Mouse (Mus musculus): ENCODE data around the gene Myog. TPM values are rescaled to one million over a fixed set of nuclear protein-coding genes. Genes with fewer than 3 reads are reported as not detected.
A peak's percentile ranks its signal among the peaks of the same experiment; 100 is the strongest.

Gene Myog
- polyA plus RNA-seq, 1 experiment from 2014 or later: 4.4 TPM

GRCm38 (mm10) chr1:134336958-134337710 lies 47.3 kb downstream of the Myog start:
- H3K4me1 ChIP-seq (ENCODE audit: control insufficient read depth, low read depth, low read length): no peaks in the 10 kb centered on the region
- no peaks in the 10 kb centered on the region; the same call in 1 of the 2 replicates for H3K27me3 ChIP-seq (ENCODE audit: control insufficient read depth, insufficient read depth, low read depth, low read length)
- H3K27ac ChIP-seq (ENCODE audit: low read length): no peak overlapping the region
- H3K9me3 ChIP-seq (replicated peaks; ENCODE audit: control insufficient read depth, low read length): no peaks in the 10 kb centered on the region
- no peak for ATAC-seq (ENCODE audit: low read depth)
- no peak overlapping the region for H3K9ac ChIP-seq (ENCODE audit: low read depth, low read length)
- H3K36me3 ChIP-seq (ENCODE audit: control insufficient read depth, insufficient read depth): no peaks in the 10 kb centered on the region
- no peak overlapping the region for H3K4me3 ChIP-seq (ENCODE audit: low read depth, low read length)
- WGBS (ENCODE audit: insufficient replicate concordance): 61% methylated on average over 11 of the region's 11 CpGs
- no peak overlapping the region for H3K4me2 ChIP-seq (ENCODE audit: low read depth, low read length)

GRCm38 (mm10) chr1:134339162-134339561 lies 49.4 kb downstream of the Myog start:
- no peak overlapping the region for H3K4me3 ChIP-seq (ENCODE audit: low read depth, low read length)
- H3K9ac ChIP-seq (ENCODE audit: low read depth, low read length): no peak overlapping the region
- H3K9me3 ChIP-seq (replicated peaks; ENCODE audit: control insufficient read depth, low read length): no peaks in the 10 kb centered on the region
- H3K4me2 ChIP-seq (ENCODE audit: low read depth, low read length): no peak overlapping the region
- peaks cover 4% of the 10 kb centered on the region; the same call in 1 of the 2 replicates for H3K27me3 ChIP-seq (ENCODE audit: control insufficient read depth, insufficient read depth, low read depth, low read length)
- no peaks in the 10 kb centered on the region for H3K36me3 ChIP-seq (ENCODE audit: control insufficient read depth, insufficient read depth)
- ATAC-seq (ENCODE audit: low read depth): no peak
- WGBS (ENCODE audit: insufficient replicate concordance): 80% methylated on average over 7 of the region's 7 CpGs
- H3K27ac ChIP-seq (ENCODE audit: low read length): no peak overlapping the region
- peaks cover under 1% of the 10 kb centered on the region for H3K4me1 ChIP-seq (ENCODE audit: control insufficient read depth, low read depth, low read length)

GRCm38 (mm10) chr1:134339757-134340619 lies 50.2 kb downstream of the Myog start:
- H3K36me3 ChIP-seq (ENCODE audit: control insufficient read depth, insufficient read depth): no peaks in the 10 kb centered on the region
- ATAC-seq (ENCODE audit: low read depth): peak; percentile 42; the same call in 1 of the 2 replicates
- WGBS (ENCODE audit: insufficient replicate concordance): 82% methylated on average over 18 of the region's 18 CpGs

DNA sequence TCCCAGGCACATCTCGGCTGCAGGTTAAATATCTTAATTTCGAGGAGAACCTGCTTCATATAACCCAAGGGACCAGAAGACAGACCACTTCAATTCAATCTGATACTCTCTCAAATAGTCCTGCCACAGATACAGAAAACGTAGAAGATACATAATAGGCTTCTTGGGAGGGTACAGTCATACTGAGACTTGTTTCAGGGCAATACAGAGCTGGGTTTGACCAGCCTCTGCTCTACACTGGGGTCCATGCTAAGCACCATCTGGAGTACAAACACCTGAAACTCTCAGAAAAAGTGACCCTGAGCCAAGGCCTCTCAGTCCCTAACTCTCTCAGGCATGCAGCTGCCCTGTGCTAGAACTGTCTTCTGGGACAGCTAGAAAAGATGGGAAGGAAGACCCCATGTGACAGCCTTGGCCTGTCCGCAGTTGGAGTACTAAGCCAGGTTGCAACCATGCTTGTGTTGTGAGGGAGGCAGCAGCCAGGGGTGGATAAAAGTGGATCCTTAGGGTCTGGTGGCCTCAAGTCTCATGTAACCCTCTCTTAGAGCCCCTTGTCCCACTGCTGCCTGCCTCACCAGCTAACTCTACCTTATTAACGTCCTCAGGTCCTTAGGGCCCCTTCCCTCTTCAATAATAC lies 52.0 kb downstream of the Myog start:
- 0 out of 2 replicates have a peak, but pooled peaks cover 7% of the 10 kb centered on the region for H3K36me3 ChIP-seq (ENCODE audit: control insufficient read depth, insufficient read depth)
- WGBS (ENCODE audit: insufficient replicate concordance): 59% methylated on average over 5 of the region's 5 CpGs

More at GRCm38 (mm10) chr1:134339757-134340619, 50.2 kb downstream of the Myog start:
- H3K9ac ChIP-seq (ENCODE audit: low read depth, low read length): no peak overlapping the region
- no peak overlapping the region for H3K4me2 ChIP-seq (ENCODE audit: low read depth, low read length)
- peaks cover 4% of the 10 kb centered on the region; the same call in 1 of the 2 replicates for H3K27me3 ChIP-seq (ENCODE audit: control insufficient read depth, insufficient read depth, low read depth, low read length)
- no peak overlapping the region for H3K4me3 ChIP-seq (ENCODE audit: low read depth, low read length)
- no peaks in the 10 kb centered on the region for H3K9me3 ChIP-seq (replicated peaks; ENCODE audit: control insufficient read depth, low read length)
- H3K27ac ChIP-seq (ENCODE audit: low read length): no peak overlapping the region
- H3K4me1 ChIP-seq (ENCODE audit: control insufficient read depth, low read depth, low read length): peaks cover 8% of the 10 kb centered on the region

More for the DNA sequence above, 52.0 kb downstream of the Myog start:
- Histone ChIP-seq H3K4me3 (ENCODE audit: low read depth, low read length) (no peak overlapping the region), H3K4me2 (ENCODE audit: low read depth, low read length) (no peak overlapping the region), H3K27ac (ENCODE audit: low read length) (no peak overlapping the region), H3K9me3 (replicated peaks; ENCODE audit: control insufficient read depth, low read length) (no peaks in the 10 kb centered on the region), H3K4me1 (ENCODE audit: control insufficient read depth, low read depth, low read length) (peaks cover 8% of the 10 kb centered on the region), H3K9ac (ENCODE audit: low read depth, low read length) (no peak overlapping the region), H3K27me3 (ENCODE audit: control insufficient read depth, insufficient read depth, low read depth, low read length) (peaks cover 4% of the 10 kb centered on the region; the same call in 1 of the 2 replicates)
- no peak for ATAC-seq (ENCODE audit: low read depth)

Other genes with a start within 250 kb of the Myog start
- 107 and 109 TPM in 2 replicates for gene Btg2, start 210.9 kb upstream of the Myog start, polyA plus RNA-seq (2015; fragmentation: Nextera tagmentation; extraction: Ambion mirVana)
- gene Chit1, start 178.7 kb upstream of the Myog start, polyA plus RNA-seq (2015; fragmentation: Nextera tagmentation; extraction: Ambion mirVana): 0.19 and 0.20 TPM in 2 replicates
- gene Chil1, start 107.8 kb upstream of the Myog start, polyA plus RNA-seq (2015; fragmentation: Nextera tagmentation; extraction: Ambion mirVana): 16.1 and 19.9 TPM in 2 replicates
- gene Mybph, start 96.5 kb upstream of the Myog start, polyA plus RNA-seq (2015; fragmentation: Nextera tagmentation; extraction: Ambion mirVana): 0.55 and 1.7 TPM in 2 replicates
- 2.3 and 3.6 TPM in 2 replicates for gene Adora1, start 54.6 kb upstream of the Myog start, polyA plus RNA-seq (2015; fragmentation: Nextera tagmentation; extraction: Ambion mirVana)
- gene Ppfia4, start 42.9 kb downstream of the Myog start, polyA plus RNA-seq (2015; fragmentation: Nextera tagmentation; extraction: Ambion mirVana): 1.7 and 2.0 TPM in 2 replicates
- 48.7 and 51.6 TPM in 2 replicates for gene Tmem183a, start 72.0 kb downstream of the Myog start, polyA plus RNA-seq (2015; fragmentation: Nextera tagmentation; extraction: Ambion mirVana)
- not detected in 2 replicates for gene 4933406M09Rik, start 96.0 kb downstream of the Myog start, polyA plus RNA-seq (2015; fragmentation: Nextera tagmentation; extraction: Ambion mirVana)
- 18.3 and 19.2 TPM in 2 replicates for gene Cyb5r1, start 115.6 kb downstream of the Myog start, polyA plus RNA-seq (2015; fragmentation: Nextera tagmentation; extraction: Ambion mirVana)
- gene Adipor1, start 125.4 kb downstream of the Myog start, polyA plus RNA-seq (2015; fragmentation: Nextera tagmentation; extraction: Ambion mirVana): 163 and 174 TPM in 2 replicates
- 33.5 and 34.9 TPM in 2 replicates for gene Klhl12, start 165.5 kb downstream of the Myog start, polyA plus RNA-seq (2015; fragmentation: Nextera tagmentation; extraction: Ambion mirVana)
- gene Rabif, start 204.7 kb downstream of the Myog start, polyA plus RNA-seq (2015; fragmentation: Nextera tagmentation; extraction: Ambion mirVana): 15.0 and 15.8 TPM in 2 replicates

Data from liver, embryonic 16.5 days (tissue).